Mouse (Mus musculus) right cerebral cortex, adult 2 months (tissue): ENCODE results near the gene Adgrl4.
A peak's percentile ranks its signal among the peaks of the same experiment; 100 is the strongest.

Source experiments
- DNase-seq, 2 experiments: peaks; one replicate each; pipeline ENCODE4 v3.0.0; 2021 to 2022; ENCODE audit warnings: low spot score in 2 of 2

Adgrl4 gene

DNA sequence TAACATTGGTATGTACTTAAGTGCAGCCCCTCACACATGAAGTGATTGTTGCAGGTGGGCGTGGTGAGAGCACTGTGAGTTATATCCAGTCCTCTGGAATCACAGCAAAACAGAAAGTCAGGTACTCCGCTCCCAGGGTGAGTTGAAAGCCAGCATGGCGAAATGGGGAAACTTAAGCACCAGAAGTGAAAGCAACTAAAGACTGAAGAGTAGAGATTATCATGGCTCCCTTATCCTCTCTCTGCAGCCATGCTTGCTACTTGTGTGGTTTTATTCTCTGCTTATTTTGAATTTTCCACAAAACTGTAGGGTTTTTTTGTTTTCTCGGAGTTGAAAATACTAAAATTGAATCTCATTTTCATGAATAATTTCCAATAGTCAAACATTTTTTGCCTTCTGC is 51.2 kb downstream of the Adgrl4 start:
- no peak for DNase-seq

GRCm38 (mm10) chr3:151505606-151506005 is 67.9 kb downstream of the Adgrl4 start:
- no peak for DNase-seq

- DNase-seq: no peak
Measured at GRCm38 (mm10) chr3:151511184-151511583, 73.5 kb downstream of the Adgrl4 start.

DNA sequence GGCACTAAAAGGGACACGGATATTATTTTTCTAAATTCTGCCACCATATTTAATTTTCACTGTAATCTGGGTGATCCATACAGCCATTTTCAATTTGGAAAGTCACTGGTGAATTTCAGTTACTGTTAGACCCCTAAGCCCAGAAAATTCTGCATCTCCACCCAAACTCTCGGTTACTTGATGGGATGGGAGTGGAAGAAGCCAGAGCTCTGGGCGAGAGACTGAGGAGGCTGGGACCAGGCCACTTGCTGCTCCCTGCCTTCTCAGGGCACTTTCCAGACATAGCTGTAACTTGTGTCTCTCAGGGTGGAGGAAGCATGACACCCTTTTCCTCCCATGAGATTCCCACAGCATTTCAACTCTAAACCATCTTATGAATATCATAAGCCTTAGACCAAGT is 109.5 kb downstream of the Adgrl4 start:
- no peak for DNase-seq

- DNase-seq: peak; percentile 22 to 34
Measured at GRCm38 (mm10) chr3:151551002-151551401, 113.3 kb downstream of the Adgrl4 start.

DNA sequence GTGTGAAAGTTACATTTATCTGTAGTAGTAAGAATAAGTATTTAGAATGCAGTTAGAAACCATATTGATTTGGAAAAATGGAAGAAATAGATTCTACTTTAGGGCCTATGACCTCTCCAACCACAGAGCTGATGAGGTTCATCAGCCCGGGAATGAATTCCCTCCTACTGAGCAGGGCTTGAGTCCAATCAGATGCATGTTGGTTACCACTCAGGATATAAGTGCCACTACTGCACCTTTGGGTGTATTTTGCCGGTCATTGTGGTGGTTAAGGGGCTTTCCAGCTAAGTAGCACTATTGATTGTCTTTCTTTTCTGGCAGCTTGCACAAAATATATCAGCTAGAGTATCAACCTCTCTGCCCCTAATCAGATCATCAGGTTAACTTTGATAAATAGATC is 118.9 kb downstream of the Adgrl4 start:
- no peak for DNase-seq

- DNase-seq: no peak
Measured at GRCm38 (mm10) chr3:151557125-151557524, 119.4 kb downstream of the Adgrl4 start.

DNA sequence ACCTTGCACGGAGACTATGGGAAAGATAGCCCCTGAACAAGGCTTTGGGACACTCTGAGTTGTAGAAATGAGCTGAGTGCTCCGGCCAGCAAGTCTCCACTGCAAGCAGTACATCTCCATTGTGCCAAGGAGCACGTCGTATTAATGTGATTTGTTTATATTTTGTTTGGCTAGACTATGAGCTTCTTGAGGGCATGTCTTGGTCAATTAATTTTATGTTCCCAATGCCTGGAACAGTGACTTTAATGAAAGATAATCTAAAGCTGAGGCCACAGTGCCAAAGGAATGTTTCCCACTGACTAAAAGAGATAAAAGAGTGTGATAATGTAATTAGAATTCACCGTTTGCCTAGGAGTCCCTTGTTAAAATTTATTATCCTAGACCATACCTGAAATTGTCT is 119.9 kb downstream of the Adgrl4 start:
- DNase-seq: no peak

DNA sequence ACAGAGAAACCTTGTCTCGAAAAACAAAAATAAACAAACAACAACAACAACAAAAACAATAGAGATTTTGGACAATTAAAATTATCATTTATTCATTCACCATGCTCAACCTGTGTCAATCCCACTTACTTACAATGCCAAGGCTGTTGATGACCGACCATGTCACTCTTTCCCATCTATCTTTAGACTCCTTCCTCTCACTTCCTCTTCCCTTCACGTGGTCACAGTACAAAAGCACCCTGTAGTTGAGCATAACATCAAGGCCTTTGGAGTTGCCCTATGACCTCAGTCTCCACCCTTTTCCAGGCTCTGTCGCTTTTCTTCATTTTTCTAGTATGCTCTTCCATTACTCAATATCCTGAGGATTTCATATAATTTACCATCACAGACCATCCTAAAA is 120.7 kb downstream of the Adgrl4 start:
- DNase-seq: no peak

DNA sequence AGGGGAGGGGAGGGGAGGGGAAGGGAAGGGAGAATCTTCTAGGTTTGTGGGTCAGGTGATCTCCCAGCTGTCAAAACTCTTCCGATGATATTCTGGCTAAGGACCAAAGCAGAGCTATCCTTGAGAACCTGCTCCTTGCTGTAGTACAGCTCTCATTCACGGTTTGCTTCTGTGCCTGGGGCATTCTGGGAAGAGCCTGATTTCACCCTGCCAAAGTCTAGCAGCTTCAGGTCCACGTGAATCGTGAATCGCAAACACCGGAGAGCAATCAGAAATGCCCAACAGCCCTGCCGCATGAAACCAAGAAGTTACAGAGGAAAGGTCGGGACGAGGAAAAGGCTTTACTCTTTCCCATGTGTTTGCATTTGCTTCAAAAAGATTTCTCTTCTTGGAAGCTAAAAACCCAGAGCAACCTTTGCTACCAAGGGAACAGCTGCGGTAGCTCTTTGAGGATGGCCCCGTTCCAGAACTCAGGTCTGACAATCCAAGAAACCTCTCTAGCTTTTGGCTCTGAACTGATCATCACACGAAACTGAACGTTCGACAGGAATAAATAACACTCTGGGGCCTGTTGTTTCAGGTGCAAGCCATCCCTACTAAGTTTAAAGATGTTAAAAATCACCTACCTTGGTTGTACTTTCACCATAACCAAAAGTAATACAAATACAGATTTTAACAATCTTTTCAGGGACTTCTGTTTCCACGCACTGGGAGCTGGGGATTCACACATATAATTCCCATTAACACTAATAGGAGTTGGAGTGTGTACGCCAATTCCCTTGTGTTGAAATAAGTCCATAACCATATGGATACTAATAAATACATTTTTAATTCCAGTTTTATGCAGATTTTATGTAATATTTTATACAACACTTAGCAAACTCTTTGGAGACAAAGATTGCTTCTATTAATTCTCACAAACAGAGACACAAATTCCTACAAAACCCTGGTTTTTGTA is 128.3 kb downstream of the Adgrl4 start:
- DNase-seq: peak in 1 of 2 experiments; percentile 14

GRCm38 (mm10) chr3:151566629-151567028 is 128.9 kb downstream of the Adgrl4 start:
- DNase-seq: peak in 1 of 2 experiments; percentile 54

DNA sequence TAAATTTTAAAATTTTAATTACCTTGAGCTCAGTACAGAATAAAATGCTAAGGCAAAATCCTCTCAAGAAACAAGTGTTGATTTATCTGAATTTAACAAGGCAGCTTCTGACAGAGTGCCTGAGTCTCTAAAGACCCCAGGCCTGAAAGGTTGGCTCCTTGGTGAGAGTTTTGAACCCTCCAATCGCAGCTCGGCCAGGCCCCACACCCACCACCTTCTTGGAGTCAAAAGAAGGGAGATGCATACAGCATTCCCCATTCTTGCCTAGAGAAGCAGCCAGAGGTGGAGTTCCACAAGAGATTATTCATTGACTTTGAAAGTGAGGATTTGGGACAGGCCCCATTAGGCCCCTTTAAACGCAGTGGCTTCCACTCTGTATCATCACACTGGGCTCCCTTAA is 129.9 kb downstream of the Adgrl4 start:
- DNase-seq: no peak

DNA sequence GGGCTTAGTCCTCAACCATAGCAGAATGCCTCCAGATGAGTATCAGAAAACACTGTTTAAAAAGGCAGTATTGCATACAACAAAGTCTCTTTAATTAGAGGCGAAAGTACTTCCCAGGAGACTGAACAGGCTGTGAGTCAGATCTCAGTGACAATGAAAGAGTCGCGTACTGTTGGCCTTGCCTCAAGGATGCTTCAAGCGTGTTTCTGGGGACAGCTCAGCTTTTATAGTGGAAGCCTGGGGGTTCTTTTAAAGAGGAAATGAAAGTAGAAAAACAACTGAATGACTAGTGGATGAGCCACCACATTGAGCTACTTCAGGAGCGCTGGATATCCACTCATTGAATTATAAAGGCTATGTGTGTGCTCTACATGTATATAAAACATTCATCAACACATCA is 134.4 kb downstream of the Adgrl4 start:
- no peak for DNase-seq

DNA sequence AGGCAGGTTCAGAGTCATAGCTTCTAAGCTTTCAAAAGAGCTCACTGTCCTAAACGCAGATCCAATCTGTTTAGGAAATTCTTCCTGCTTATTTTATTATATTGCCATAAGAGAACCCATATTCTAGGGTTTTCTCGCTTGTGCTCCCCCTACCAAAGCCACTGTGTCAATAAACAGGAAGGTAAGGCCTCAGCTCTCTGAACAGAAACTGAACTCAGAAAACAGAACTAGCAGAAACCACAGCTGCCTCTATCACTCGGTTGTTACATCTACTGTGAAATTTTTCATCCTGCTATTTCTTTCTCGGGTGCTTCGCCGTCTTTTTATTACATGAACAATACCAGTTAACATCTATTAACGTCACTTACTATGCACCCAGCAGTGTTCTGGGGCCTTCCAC is 137.6 kb downstream of the Adgrl4 start:
- no peak for DNase-seq

DNA sequence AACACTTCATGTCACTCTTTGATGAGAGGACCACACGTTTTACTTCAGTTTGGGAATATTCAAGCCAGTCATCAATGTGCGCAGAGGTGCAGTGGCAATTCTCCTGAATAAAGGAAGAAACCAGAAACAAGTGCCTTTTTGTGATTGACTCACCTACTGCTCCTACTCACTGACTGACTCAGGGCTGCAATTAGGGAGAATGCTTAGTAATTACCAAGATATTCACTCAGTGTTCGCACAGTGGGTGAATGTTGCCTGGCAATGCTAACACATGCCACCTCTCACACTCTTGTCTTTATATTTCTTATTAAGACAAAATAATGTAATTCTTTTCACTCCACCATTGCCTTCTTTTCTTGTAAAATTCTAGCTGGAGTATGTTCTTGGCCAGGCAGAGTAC is 138.5 kb downstream of the Adgrl4 start:
- DNase-seq: peak; percentile 29 to 35

DNA sequence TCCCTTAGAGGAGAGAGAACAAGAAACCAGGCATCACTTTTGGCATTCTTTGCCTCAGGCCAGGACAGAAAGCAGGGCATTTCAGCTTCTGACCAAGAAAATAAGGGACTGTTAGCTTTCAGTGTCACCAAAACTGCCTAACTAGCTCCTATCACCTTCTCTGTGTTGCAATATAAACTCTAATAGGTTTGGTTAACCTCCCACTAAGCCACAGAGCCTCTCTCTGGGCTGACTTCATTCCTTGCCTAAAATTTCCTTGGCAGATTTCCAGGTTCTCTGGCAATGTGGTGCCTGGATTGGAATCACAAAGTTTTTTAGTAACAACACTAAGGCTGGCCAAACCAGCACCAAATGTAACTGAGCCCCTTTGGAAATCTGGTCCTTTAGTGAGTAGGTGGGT is 154.2 kb downstream of the Adgrl4 start:
- DNase-seq: no peak
